Mouse (Mus musculus): Measurements from ENCODE around the gene Lrrk1.

Gene Lrrk1

DNA sequence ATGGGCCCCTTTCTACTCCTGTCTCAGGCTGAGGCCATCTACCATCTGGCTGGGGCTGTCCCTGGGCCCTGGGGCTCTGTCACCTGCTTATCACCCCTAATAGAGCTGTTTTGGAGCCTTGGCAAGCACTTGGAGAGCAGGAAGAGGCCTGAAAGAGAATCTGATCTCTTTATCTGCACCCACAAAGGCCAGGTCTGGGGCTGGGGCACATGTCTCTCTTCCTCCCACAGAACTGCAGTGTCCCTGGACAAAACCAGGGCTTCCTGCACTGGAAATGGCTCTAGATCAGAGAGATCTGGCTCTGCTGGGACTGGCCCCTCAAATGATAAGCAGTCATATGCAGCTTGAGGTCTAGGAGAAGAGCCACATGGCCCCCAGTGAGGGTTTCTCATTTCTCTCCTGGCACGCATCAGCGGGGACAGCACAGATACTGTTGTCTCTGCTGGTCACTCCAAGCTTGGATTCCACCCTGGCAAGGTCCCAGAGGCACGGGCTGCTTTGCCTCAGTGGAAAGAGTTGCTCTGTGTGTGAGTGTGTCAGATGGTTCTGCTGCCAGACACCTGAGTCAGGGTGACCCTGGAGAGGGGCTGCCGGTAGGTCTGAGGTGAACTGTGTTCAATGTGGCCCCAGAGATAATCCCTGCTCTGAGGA is 200.4 kb downstream of the Lrrk1 start:
- no peak for DNase-seq (ENCODE audit: low spot score)

DNA sequence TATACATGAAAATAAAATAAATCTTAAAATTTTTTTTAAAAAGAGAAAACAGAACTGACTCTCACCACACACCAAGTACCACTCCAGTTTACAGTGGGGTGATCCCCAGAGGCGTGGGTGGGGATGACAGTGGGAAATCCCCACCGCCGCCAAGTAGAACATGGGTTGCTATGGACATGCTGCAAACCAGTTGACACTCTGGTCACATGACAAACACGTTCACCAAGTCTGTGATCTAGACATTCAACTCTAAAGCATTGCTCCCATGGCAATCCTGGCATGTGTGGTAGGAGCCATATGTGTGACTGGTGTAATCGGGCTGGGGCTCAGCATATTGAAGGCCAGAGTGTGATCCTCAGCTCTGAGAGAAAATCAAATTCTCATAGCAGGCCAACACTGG is 202.8 kb downstream of the Lrrk1 start:
- no peak for DNase-seq (ENCODE audit: low spot score)

DNA sequence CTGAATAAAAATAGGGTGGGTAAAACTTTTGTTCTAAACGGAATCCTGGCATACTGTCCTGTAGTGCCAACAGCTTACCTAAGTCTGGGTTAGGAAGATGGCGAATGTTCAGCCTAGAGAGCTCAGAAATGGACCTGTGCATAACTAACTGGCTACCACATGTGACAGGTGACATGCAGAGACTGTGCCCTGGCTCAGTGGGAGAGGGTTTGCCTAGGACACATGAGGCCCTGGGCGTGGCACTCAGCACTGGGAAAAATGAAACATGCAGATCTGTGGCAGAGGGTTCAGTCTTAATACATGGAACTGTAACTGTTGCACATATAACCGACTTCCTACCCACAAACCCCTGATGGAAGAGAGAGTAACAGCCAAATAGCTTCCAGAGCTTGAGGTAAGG is 204.1 kb downstream of the Lrrk1 start:
- DNase-seq (ENCODE audit: low spot score), result no peak

- no peak for DNase-seq (ENCODE audit: low spot score)
Observed at GRCm38 (mm10) chr7:66183404-66183803, 204.7 kb downstream of the Lrrk1 start.

GRCm38 (mm10) chr7:66182075-66182715 is 206.0 kb downstream of the Lrrk1 start:
- DNase-seq (ENCODE audit: low spot score), result no peak

DNA sequence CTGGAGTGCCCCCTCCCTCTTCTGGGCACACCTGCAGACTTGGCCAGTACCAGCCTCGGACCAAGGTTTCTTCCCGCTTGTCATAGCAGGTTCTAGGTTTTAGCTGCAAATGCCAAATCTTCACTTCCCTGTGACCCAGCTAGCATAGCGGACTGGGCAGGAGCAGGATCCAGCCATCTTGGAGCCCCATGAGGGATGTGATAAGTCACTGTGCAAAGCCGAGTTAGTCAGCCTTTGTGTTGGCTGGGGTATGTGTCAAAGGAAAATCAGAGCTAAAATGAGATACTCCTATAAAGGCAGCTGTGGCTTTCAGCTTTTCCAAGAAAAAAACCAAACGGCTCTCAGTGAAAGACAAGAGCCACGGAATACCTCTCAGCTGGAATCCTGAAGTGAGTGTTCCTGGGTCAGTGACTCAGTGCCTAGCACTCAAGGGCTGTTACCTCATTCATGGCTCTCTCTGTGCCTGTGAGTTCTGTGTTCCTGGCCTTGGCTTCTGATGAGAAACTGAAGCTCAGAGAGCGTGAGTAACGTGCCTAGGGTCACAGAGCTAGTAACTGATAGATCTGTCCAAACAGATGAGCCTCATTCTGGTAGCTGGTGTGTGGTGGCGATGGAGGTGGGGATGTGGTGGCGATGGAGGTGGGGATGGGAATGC is 207.3 kb downstream of the Lrrk1 start:
- no peak for DNase-seq (ENCODE audit: low spot score)

DNA sequence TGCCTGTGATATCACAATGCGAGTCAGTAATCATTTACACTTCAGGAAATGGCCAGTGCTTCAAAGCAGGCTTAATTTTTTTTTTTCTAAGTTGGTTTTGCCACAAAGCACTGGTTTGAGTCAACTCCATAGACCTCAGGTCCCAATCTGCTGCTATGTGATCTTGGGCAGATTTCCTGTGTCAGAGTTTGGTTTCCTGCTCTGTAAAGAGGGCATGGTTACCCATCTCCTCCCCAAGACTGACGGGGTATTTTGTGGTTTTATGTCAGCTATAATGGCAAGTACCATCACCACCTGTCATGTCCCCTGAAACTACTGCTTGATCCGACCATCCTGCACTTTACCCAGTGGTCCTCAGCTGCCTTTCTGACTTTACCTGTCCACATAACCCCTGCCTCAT is 207.9 kb downstream of the Lrrk1 start:
- no peak for DNase-seq (ENCODE audit: low spot score)

- no peak for DNase-seq (ENCODE audit: low spot score)
Observed at GRCm38 (mm10) chr7:66179711-66180110, 208.4 kb downstream of the Lrrk1 start.

DNA sequence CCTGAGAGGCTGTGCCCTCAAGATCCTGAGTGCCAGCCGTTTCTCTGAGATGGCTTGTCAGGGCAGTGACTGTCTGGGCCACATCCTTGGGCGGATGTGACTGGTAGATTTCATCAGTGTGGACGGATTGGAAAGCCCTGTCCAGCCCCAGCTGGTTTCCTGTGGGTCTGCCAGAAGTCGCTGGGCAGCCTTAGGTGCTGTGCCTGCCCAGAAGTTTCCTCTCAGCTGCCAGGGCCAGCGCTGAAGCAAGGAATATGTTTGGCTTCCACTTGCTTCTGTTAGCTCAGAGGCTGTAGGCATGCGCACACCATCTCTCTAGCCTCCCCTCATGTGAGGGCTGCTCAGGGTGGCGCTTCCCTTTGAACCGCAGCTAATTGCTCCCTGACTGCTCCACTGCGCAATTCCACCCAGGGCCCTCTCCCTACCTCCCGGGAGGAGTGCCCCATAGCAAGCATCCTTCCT is 209.0 kb downstream of the Lrrk1 start:
- DNase-seq (ENCODE audit: low spot score), result no peak

- no peak for DNase-seq (ENCODE audit: low spot score)
Observed at GRCm38 (mm10) chr7:66178101-66178500, 210.0 kb downstream of the Lrrk1 start.

- DNase-seq (ENCODE audit: low spot score), result no peak
Observed at GRCm38 (mm10) chr7:66176929-66177328, 211.2 kb downstream of the Lrrk1 start.
